Comparison of ENCODE assay signal across 9 mouse cellular contexts in genomic region chrX:111210225-111210624, GRCm38 (mm10). TPM values are rescaled to one million over a fixed set of nuclear protein-coding genes. Genes with fewer than 3 reads are reported as not detected.
DNase-seq lines count a peak whose midpoint lies in the region; ATAC-seq lines count a peak whose summit lies in the region.
"Had no signal": no experiment of that assay in that cellular context is flagged by ENCODE, and none has a peak within 500 bp of the region (broad histone marks: within the 10 kb centered on the region; RNA-seq: fewer than 3 reads in every experiment).

No protein-coding gene starts in this region.

- DNase-seq in adrenal gland, adult 18-20 months (ENCODE audit: low spot score in 2 of 2), result peak; percentile 11 to 15
- no peak for DNase-seq in adrenal gland, postnatal 4 days (ENCODE audit: low spot score in 2 of 2)
- DNase-seq in 416B (ENCODE audit: low read depth), result peak; percentile 38
- peak; percentile 14 for DNase-seq in c-Kit-positive CD71-positive TER-119-negative erythroid progenitor cells, embryonic 14.5 days (ENCODE audit: low read depth)
- peak; percentile 43 for DNase-seq in forelimb bud, embryonic 11.5 days (ENCODE audit: low read depth, low spot score)
- peak; percentile 45 to 63 for DNase-seq in layer of hippocampus, postnatal 10 days (ENCODE audit: low spot score in 2 of 2)
- peak; percentile 5 for DNase-seq in thymus, postnatal 25 days

- no peaks in the 10 kb centered on the region for H3K36me3 ChIP-seq in midbrain, embryonic 13.5 days

- H3K27ac ChIP-seq in midbrain, embryonic 13.5 days, result no peak overlapping the region

- no peak overlapping the region for H3K9ac ChIP-seq in midbrain, embryonic 13.5 days (replicated peaks)

- ATAC-seq in midbrain, embryonic 13.5 days, result no peak

- 17% methylated on average over 5 of the region's 5 CpGs for WGBS in midbrain, embryonic 13.5 days

- 0 out of 2 replicates have a peak overlapping the region, but pooled peaks have one; percentile 14 for H3K4me2 ChIP-seq in midbrain, embryonic 13.5 days (replicated peaks)

- no peaks in the 10 kb centered on the region for H3K4me1 ChIP-seq in midbrain, embryonic 13.5 days (replicated peaks)

- no peaks in the 10 kb centered on the region for H3K27me3 ChIP-seq in midbrain, embryonic 13.5 days

- no peak overlapping the region for H3K4me3 ChIP-seq in midbrain, embryonic 13.5 days (replicated peaks)

- H3K9me3 ChIP-seq in midbrain, embryonic 13.5 days, result no peaks in the 10 kb centered on the region

RNA-seq across cellular contexts. Expression of gene Gm10112, which starts 42.1 kb away (rescaled TPM):
- not detected for total RNA-seq in adrenal gland, adult 18-20 months (2021)
- total RNA-seq in adrenal gland, postnatal 4 days (2021), result not detected
- not detected for total RNA-seq in layer of hippocampus, postnatal 10 days (2021)
- not detected in 2 replicates for polyA plus RNA-seq in midbrain, embryonic 13.5 days (2015; fragmentation: Nextera tagmentation; extraction: Ambion mirVana)
- polyA plus RNA-seq: heart, embryonic 14.5 days had no signal

Comparison
In these comparisons a context has a peak if more than half of its experiments do, and no peak if none do; other contexts are left out.
1. DNase-seq: peak in adrenal gland, adult 18-20 months (2 of 2), 416B (single experiment), c-Kit-positive CD71-positive TER-119-negative erythroid progenitor cells, embryonic 14.5 days (single experiment), forelimb bud, embryonic 11.5 days (single experiment), layer of hippocampus, postnatal 10 days (2 of 2) and thymus, postnatal 25 days (single experiment); none in adrenal gland, postnatal 4 days (0 of 2).